ENCODE assay signal across 8 mouse cellular contexts in genomic region chr7:35586906-35587445, GRCm38 (mm10). TPM values are rescaled to one million over a fixed set of nuclear protein-coding genes. Genes with fewer than 3 reads are reported as not detected.
DNase-seq lines count a peak whose midpoint lies in the region; ATAC-seq and TF ChIP-seq lines count a peak whose summit lies in the region.

No protein-coding gene starts in this region.

- no peak for TF ChIP-seq CTCF in C2C12 (IDR thresholded peaks at IDR 0.05; ENCODE audit: control insufficient read depth, insufficient read depth, insufficient read length)

- peaks cover 66% of the 10 kb centered on the region for H3K4me1 ChIP-seq in erythroblast, embryonic 14.5 days (ENCODE audit: control insufficient read depth)
- H3K4me1 ChIP-seq in forebrain, embryonic 13.5 days, result peaks cover 38% of the 10 kb centered on the region
- peaks cover 41% of the 10 kb centered on the region for H3K4me1 ChIP-seq in liver, embryonic 11.5 days (replicated peaks; ENCODE audit: control insufficient read depth, insufficient read depth, low read length)

- peaks cover 29% of the 10 kb centered on the region for H3K79me2 ChIP-seq in C2C12 (ENCODE audit: control insufficient read depth, insufficient read depth)

- H3K27me3 ChIP-seq in erythroblast, embryonic 14.5 days (ENCODE audit: control insufficient read depth), result peaks cover 34% of the 10 kb centered on the region
- peaks cover 17% of the 10 kb centered on the region for H3K27me3 ChIP-seq in C2C12 (ENCODE audit: control insufficient read depth, insufficient read depth, insufficient read length)
- H3K27me3 ChIP-seq in forebrain, embryonic 13.5 days, result peaks cover 35% of the 10 kb centered on the region
- H3K27me3 ChIP-seq in liver, embryonic 11.5 days (replicated peaks; ENCODE audit: control insufficient read depth, insufficient read depth, low read length), result peaks cover 25% of the 10 kb centered on the region

- no peak for ATAC-seq in erythroblast, adult 5-6 weeks (replicated peaks; ENCODE audit: low FRiP score, poor library complexity, severe bottlenecking)
- ATAC-seq in forebrain, embryonic 13.5 days, result no peak
- no peak for ATAC-seq in liver, embryonic 11.5 days (replicated peaks; ENCODE audit: low FRiP score)

- H3K9me3 ChIP-seq in erythroblast, embryonic 14.5 days (ENCODE audit: control insufficient read depth, low read length), result peaks cover 9% of the 10 kb centered on the region; the same call in 1 of the 2 replicates
- H3K9me3 ChIP-seq in forebrain, embryonic 13.5 days (replicated peaks), result no peaks in the 10 kb centered on the region
- H3K9me3 ChIP-seq in liver, embryonic 11.5 days (ENCODE audit: control insufficient read depth, low read length), result no peaks in the 10 kb centered on the region

- peak overlapping the region; percentile 63 for H3ac ChIP-seq in C2C12 (ENCODE audit: control insufficient read depth, insufficient read length, low read depth)

- peaks cover 7% of the 10 kb centered on the region for H3K79me3 ChIP-seq in C2C12 (ENCODE audit: low read depth)

- DNase-seq in liver, embryonic 11.5 days (ENCODE audit: low spot score), result no peak
- DNase-seq in layer of hippocampus, postnatal 14 days (ENCODE audit: low spot score in 2 of 2), result no peak
- DNase-seq in c-Kit-positive CD71-positive TER-119-positive erythroid progenitor cells, embryonic 14.5 days (ENCODE audit: low spot score), result no peak
- DNase-seq in kidney, adult 8-10 months, result no peak

- 19% methylated on average over 15 of the region's 15 CpGs for WGBS in forebrain, embryonic 13.5 days
- 18% methylated on average over 15 of the region's 15 CpGs for WGBS in liver, embryonic 11.5 days

- peak overlapping the region; percentile 99 for H3K4me2 ChIP-seq in forebrain, embryonic 13.5 days
- peak overlapping the region; percentile 100 for H3K4me2 ChIP-seq in liver, embryonic 11.5 days

- no peak overlapping the region for H3K27ac ChIP-seq in forebrain, embryonic 13.5 days
- H3K27ac ChIP-seq in liver, embryonic 11.5 days (ENCODE audit: low read depth, low read length), result peak overlapping the region; percentile 86

- peaks cover 20% of the 10 kb centered on the region for H3K36me3 ChIP-seq in erythroblast, embryonic 14.5 days (ENCODE audit: control insufficient read depth)
- H3K36me3 ChIP-seq in C2C12 (ENCODE audit: control insufficient read depth, insufficient read depth), result no peaks in the 10 kb centered on the region
- peaks cover 4% of the 10 kb centered on the region; the same call in 1 of the 2 replicates for H3K36me3 ChIP-seq in forebrain, embryonic 13.5 days (ENCODE audit: poor library complexity, severe bottlenecking)
- H3K36me3 ChIP-seq in liver, embryonic 11.5 days (ENCODE audit: control insufficient read depth, insufficient read depth, low read length), result peaks cover 3% of the 10 kb centered on the region

- peak overlapping the region; percentile 85 for H3K9ac ChIP-seq in forebrain, embryonic 13.5 days
- peak overlapping the region; percentile 95 for H3K9ac ChIP-seq in liver, embryonic 11.5 days (ENCODE audit: low read depth, low read length)

- peak overlapping the region; percentile 88 for H3K4me3 ChIP-seq in erythroblast, embryonic 14.5 days (replicated peaks)
- peak overlapping the region; percentile 60 for H3K4me3 ChIP-seq in C2C12 (ENCODE audit: insufficient read depth, poor library complexity, severe bottlenecking)
- peak overlapping the region; percentile 91 for H3K4me3 ChIP-seq in forebrain, embryonic 13.5 days
- peak overlapping the region; percentile 97 for H3K4me3 ChIP-seq in liver, embryonic 11.5 days (ENCODE audit: low read depth, low read length)

TF ChIP-seq in C2C12, 6 proteins besides CTCF, POLR2A, EP300 and RAD21:
- TF ChIP-seq FOSL1 (IDR thresholded peaks at IDR 0.05; ENCODE audit: insufficient read depth, low read length, poor library complexity, severe bottlenecking), result no peak
TF ChIP-seq in C2C12: peak in this region for 0.

RNA-seq across cellular contexts. Expression of gene Ankrd27, which starts 0.9 kb away (rescaled TPM):
- 2.0 and 4.3 TPM in 2 replicates for polyA plus RNA-seq in erythroblast, embryonic 14.5 days (2012)
- 11.5 and 35.4 TPM in 2 replicates for total RNA-seq in erythroblast, adult 5-6 weeks (2015; ENCODE audit: low replicate concordance)
- 12.3 and 20.6 TPM in 2 replicates for total RNA-seq in erythroblast, adult 5-6 weeks (2017; ENCODE audit: low replicate concordance)
- polyA plus RNA-seq in C2C12 (2012; fragmentation: generic; extraction: Trizol), result 19.5 TPM
- 29.7 and 30.8 TPM in 2 replicates for polyA plus RNA-seq in forebrain, embryonic 13.5 days (2015; fragmentation: Nextera tagmentation; extraction: Ambion mirVana)
- polyA plus RNA-seq in liver, embryonic 11.5 days (2014; fragmentation: Nextera tagmentation; extraction: Ambion mirVana), result 63.1 and 71.3 TPM in 2 replicates
- 10 to 100 TPM; 42.8 to 46.7 TPM for total RNA-seq in layer of hippocampus, postnatal 14 days (2021)

RNA-seq across cellular contexts. Expression of gene Rgs9bp, which starts 1.6 kb away (rescaled TPM):
- polyA plus RNA-seq in erythroblast, embryonic 14.5 days (2012), result 0.01 TPM in 1 of 2 replicates, not detected in the other
- total RNA-seq in erythroblast, adult 5-6 weeks (2015; ENCODE audit: low replicate concordance), result 0.42 and 1.7 TPM in 2 replicates
- total RNA-seq in erythroblast, adult 5-6 weeks (2017; ENCODE audit: low replicate concordance), result 0.14 and 0.68 TPM in 2 replicates
- polyA plus RNA-seq in C2C12 (2012; fragmentation: generic; extraction: Trizol), result 0.02 TPM
- 0.03 TPM in 2 replicates for polyA plus RNA-seq in forebrain, embryonic 13.5 days (2015; fragmentation: Nextera tagmentation; extraction: Ambion mirVana)
- 0.22 and 0.40 TPM in 2 replicates for polyA plus RNA-seq in liver, embryonic 11.5 days (2014; fragmentation: Nextera tagmentation; extraction: Ambion mirVana)
- under 1 TPM; 0.51 to 0.52 TPM for total RNA-seq in layer of hippocampus, postnatal 14 days (2021)

RNA-seq across cellular contexts. Expression of gene Nudt19, which starts 30.9 kb away (rescaled TPM):
- polyA plus RNA-seq in erythroblast, embryonic 14.5 days (2012), result 8.9 and 10.5 TPM in 2 replicates
- total RNA-seq in erythroblast, adult 5-6 weeks (2015; ENCODE audit: low replicate concordance), result 55.3 and 55.8 TPM in 2 replicates
- 10.0 and 24.4 TPM in 2 replicates for total RNA-seq in erythroblast, adult 5-6 weeks (2017; ENCODE audit: low replicate concordance)
- polyA plus RNA-seq in C2C12 (2012; fragmentation: generic; extraction: Trizol), result 33.9 TPM
- polyA plus RNA-seq in forebrain, embryonic 13.5 days (2015; fragmentation: Nextera tagmentation; extraction: Ambion mirVana), result 67.4 and 70.9 TPM in 2 replicates
- polyA plus RNA-seq in liver, embryonic 11.5 days (2014; fragmentation: Nextera tagmentation; extraction: Ambion mirVana), result 125 and 144 TPM in 2 replicates
- total RNA-seq in layer of hippocampus, postnatal 14 days (2021), result 10 to 100 TPM; 72.3 to 72.4 TPM

RNA-seq across cellular contexts. Expression of gene Tdrd12, which starts 49.4 kb away (rescaled TPM):
- not detected in 2 replicates for polyA plus RNA-seq in erythroblast, embryonic 14.5 days (2012)
- not detected in 2 replicates for total RNA-seq in erythroblast, adult 5-6 weeks (2015; ENCODE audit: low replicate concordance)
- total RNA-seq in erythroblast, adult 5-6 weeks (2017; ENCODE audit: low replicate concordance), result 0.94 TPM in 1 of 2 replicates, not detected in the other
- polyA plus RNA-seq in C2C12 (2012; fragmentation: generic; extraction: Trizol), result not detected
- polyA plus RNA-seq in forebrain, embryonic 13.5 days (2015; fragmentation: Nextera tagmentation; extraction: Ambion mirVana), result 0.36 and 0.37 TPM in 2 replicates
- polyA plus RNA-seq in liver, embryonic 11.5 days (2014; fragmentation: Nextera tagmentation; extraction: Ambion mirVana), result 0.22 and 0.29 TPM in 2 replicates
- 1 to 10 TPM in 1 of 2 experiments, under 1 TPM in 1; 0.46 to 1.3 TPM for total RNA-seq in layer of hippocampus, postnatal 14 days (2021)
